Mouse (Mus musculus): ENCODE data around the gene Adamtsl1.

Adamtsl1 gene

DNA sequence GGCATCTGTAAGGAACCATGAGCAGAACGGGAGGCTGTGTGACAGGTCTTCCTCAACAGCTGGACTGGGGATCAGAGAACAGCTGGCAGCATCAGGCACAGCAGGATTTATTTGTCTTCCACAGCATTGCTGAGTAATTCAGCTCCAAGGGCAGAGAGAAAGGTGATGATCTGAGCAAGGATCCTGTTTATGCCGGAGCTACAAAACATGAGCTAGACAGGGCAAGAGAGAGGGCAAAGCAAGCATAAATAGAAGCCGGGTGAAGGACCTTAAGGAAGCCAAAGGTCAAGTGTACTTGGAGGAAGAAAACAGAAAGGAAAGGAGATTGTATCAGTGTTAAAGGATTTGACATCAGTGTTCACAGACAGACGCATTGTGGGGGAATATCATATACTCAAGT is 158.3 kb downstream of the Adamtsl1 start:
- DNase-seq (ENCODE audit: low spot score) = no peak

DNA sequence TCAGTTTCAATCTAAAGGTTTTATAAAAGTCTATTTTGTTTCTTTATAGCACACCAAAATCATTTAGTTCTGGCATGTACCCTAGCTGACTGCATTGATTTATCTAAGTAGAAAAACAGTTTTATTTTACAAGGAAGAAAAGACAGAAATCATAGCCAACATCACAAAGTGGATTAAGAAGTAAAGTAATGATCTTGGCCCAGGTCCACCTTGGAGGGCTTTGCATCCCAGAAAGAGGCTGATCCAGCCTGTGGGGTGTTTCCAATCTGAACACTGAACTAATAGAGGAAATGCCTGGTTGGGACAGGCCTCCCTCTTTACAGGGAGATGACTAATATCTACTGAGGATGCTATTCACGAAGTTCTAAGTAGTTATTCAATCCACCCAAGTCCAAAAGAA is 163.6 kb downstream of the Adamtsl1 start:
- no peak for DNase-seq (ENCODE audit: low spot score)

DNA sequence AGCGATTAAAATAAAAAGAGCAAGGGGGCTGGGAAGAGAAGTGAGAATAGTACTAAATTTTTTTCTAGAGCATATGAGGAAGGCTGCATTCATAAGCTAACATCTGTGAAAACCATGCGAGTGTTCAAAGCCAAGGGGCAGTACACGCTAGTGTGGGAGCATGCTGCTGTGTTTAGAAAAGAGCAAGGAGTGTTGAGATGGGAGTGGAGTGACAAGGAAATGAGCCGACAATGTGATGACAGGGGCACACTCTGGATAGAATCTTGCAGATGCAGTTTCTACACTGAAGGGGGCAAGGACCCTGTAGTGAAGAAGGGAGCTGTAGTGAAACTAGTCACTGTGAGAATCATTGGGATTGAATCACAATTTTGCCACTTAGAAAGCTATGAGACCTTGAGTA is 172.2 kb downstream of the Adamtsl1 start:
- DNase-seq (ENCODE audit: low spot score) = no peak

DNA sequence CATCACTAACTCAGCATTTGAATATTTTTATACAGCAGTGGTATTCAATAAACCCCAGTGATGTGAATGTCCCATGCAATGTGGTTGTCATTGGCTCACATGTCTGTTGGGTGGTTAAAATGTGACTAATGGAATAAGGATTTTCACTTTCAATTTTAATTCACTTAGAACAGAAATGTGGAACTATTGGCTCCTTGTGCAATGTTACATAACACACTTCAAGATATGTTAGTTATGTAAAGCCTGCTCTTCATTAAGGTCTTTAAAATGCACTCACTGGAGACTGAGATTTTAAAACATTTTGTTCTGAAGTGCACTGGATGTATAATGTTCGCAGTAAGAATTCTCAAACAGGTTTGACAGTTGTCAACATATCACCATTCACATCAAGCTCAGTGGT is 181.3 kb downstream of the Adamtsl1 start:
- DNase-seq (ENCODE audit: low spot score) = no peak

DNA sequence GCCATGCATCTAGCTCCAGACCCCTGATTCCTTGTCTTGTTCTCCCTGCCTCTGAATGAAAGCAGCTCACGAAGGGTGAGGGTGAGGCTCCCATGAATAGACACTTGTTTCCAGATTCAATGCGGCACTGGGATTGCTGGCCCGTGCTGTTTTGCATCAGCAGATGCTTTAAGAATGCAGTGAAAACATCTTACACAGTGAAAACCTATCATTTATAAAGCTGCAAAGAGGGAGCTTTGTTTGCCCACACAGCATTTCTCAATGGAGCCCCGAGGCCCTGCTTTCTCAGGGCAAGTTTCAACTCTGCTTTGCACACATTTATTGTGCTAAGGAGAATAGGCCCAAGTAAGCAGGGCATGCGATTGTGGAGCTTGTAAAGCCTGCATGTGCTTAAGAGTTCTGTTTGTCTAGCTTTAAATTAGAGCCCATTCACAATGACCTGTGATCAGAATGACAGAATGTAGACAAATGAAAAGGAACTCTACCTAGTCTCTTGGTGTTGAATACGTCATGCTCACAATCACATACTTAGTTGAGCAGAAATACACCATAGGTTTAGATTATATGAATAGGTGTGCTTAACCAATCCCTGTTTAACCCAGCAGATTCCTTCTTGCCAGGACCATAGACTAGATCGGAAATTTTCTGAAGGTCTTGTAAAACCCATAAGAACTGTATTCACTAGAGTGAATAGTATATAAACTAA is 193.5 kb downstream of the Adamtsl1 start:
- DNase-seq (ENCODE audit: low spot score) = no peak

DNA sequence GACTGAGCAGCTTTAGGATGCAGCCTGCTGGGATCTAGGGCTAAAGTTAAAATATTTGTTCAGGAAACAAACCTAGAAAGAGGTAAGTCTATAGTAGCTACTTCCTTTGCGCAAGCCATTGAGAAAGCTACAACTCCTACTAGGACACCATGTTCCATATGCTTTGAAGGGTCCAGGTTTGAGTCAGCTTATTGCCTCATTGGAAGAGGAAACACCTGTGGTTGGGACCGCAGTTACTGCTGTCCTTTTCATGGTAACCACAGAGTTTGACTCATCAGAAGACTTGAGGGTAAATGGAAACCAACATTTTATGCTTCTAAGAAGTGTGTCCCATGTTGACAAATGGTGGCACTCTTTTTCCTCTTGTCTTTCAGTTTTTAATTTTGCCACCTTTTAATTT is 195.7 kb downstream of the Adamtsl1 start:
- no peak for DNase-seq (ENCODE audit: low spot score)

DNA sequence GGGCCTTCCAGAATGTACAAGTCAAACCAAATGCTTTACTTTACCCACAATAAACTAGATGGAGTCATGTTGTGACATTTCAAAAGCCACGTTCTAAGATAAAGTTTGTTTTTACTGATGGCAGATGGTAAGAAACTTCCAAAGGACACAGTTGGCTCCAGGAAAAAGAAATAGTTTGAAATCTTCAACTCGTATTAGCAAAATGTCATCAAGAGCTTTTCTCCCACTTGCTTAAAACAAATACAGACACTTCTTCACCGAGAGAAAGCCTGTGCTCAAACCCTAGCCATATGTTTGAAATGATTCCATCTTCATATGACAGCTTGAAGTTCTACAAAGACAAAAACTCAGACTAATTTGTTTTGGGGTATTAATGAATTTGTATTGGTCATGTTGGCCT is 211.0 kb downstream of the Adamtsl1 start:
- no peak for DNase-seq (ENCODE audit: low spot score)

DNA sequence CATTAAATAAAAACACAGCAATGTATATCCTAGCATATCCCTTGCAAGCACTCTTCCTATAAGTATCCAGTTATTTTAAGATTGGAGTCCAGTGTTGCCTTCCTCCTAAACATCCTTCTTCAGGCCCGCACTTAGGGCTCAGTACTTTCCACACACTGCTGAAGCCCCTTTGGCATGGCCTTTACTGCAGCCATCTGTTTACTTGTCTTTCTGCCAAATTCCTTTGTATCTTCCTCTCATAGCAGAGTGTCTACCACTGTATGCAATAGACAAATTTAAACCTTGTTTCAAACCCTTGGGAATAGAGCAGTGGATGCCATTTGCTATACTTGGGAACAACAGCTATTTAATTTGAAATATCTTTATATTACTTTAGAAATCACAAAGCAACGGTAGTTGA is 213.8 kb downstream of the Adamtsl1 start:
- no peak for DNase-seq (ENCODE audit: low spot score)

DNA sequence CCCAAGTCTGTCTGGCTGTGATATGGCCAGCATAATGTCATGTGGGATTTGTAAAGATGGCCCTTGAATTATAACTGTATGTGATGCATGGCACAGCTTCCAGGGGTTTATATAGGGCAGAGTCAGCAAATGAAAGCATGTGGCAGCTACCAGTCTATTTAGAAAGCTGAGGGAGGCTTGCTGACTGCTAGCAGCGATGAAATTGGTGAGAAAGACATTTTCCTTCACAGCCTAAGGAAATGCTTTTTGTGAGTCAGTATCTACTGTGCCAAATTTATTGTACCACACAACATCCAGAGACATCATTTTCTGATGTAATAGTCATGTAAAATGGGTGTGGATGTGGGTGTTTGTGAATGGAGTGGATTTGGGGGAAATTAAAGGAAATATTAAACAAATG is 214.4 kb downstream of the Adamtsl1 start:
- no peak for DNase-seq (ENCODE audit: low spot score)

DNA sequence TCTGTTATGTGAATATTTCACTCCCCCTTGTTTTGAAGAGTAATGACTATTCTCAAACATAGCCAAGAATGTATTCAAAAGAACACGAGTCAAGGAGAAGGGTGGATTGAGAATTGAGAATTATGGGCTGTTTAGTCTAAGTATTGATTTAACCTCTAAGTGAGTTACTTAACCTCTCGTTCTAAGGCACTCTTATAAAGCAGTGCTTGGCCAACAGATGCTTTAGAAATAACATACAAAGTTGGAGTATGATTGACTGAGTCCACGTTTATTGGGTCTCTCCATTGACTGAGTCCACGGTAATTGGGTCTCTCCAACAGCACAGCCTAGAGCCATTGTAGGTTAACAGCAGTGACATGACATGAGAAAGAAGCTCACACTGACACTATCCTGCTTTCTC is 226.5 kb downstream of the Adamtsl1 start:
- no peak for DNase-seq (ENCODE audit: low spot score)

DNA sequence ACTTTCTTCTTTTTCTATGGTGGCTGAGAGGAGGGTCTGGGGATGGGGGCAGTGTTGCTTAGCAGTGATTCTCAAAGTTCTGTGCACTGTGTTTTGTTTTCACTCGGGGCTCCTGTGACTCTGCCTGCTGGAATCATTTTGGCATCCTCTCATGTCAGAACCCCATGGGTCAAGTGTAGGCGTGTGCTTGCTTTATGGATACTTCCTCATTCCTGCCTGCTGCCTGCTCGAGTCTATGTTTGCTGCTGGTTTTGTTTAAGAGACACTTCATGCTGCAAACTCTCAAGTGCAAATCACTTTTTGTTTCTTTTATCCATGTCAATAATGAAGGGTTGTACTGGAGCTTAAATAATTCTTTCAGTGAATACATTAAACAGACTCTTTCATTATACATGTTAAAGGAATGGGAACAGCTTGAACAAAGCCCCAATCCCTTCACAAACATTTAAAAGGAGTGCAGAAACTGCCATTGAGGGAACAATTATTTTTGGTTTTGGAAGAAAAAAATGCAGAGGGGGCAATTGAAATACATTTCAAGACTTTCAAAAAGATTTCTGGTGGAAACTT is 227.9 kb downstream of the Adamtsl1 start:
- DNase-seq (ENCODE audit: low spot score) = no peak

DNA sequence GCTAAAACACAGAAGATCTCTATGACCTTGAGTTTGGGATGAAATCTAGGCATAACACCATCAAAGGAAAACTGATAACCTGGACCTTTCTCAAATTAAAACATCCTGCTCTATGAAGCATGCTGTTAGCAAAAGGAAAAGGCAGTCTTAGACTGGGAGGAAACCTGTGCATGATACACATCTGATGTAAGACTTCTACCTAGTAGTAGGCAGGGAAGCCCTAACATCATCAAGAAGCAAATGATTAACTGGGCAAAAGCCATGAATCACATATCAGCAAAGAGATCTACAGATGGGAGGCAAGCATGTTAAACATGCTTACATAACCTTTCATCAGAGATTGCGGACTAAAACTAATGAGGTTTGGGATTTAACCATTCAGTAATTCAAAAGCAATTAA is 229.5 kb downstream of the Adamtsl1 start:
- no peak for DNase-seq (ENCODE audit: low spot score)

DNA sequence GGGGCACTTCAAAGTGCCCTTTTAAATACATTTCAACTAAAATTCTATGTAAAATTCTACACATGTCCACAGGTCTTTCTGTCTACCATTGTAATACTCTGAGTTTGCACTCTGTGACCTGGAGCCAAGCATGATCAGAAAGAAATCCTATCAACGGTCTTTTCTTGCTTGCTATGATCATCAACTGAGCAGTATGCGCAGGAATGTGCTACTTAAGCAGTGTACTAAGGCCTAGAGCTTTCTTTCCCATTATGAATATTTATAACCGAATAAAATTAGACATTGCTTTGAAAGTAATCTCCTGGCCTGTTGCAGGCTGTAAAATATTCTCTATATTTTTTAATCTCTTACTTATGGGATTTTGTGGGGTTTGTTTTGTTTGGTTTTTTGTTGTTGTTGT is 248.7 kb downstream of the Adamtsl1 start:
- DNase-seq (ENCODE audit: low spot score) = no peak

DNA sequence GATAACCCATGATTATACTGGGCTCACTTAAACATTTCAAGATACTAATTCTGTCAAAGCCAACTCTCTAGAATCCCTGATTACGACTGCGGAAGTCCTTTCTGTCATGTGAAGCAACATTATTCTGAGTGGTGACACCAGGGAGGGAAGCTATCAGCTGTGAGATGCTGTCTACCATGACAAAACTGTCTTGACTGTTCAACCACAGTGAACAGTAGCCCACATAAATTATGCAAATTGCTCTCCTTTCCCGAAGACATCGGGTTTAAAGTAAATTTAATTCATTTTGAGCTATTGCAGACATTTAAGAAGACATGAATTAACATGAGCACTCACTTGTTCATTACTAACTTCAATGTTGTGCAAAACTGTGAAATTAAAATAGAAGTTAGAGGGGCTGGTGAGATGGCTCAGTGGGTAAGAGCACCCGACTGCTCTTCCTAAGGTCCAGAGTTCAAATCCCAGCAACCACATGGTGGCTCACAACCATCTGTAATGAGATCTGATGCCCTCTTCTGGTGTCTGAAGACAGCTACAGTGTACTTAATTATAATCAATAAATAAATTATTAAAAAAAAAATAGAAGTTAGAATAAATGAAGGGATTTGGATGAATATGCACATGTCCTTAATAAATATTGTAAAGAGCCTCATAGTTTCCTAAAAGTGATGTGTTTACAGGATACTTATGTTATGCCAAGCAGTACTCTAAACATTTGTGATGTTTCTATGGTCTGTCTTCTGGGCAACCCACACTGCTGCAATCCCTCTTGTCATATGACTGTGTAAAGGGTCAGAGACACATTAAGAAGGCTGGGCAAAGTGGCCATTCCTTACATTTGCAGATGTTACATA is 249.4 kb downstream of the Adamtsl1 start:
- no peak for DNase-seq (ENCODE audit: low spot score)

DNA sequence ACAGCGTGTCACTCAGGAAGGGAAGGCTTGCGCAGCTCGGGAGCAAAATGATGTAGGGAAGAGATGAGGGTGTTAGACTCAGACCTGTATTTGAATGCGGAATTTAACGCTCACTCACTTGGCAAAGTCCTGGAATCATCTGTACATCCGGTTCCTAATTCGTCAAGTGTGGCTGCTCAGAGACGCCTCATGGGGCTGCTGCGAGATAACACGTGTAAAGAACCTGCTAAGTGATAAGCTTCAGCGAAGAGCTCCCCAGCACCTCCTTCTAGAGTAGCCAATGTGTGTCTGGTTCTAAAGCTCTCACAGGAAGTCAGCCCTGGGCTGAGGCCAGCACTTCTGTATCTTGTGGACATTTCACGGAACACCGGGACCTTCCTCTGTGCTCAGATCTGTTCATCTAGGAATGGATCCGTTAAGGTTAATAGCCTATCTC is 250.1 kb downstream of the Adamtsl1 start:
- DNase-seq (ENCODE audit: low spot score) = no peak

DNA sequence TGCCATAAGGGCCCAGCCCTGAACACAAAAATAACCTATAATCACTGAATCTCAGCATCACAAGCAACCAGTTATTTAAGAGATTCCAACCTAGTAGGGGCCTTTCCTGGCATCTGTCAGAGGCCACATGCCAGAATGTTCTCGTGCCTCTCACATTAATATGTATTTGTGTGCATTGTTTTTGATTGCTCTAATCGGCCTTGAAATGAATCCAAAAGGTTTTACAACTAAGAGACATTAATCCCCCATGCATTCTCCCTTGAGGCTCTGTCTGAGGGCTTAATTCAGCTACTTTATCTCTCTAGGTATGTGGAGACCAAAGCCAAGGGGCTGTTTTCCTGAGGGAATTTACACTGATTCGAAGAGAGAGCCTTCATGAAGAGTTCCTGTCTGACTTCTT is 250.5 kb downstream of the Adamtsl1 start:
- DNase-seq (ENCODE audit: low spot score) = no peak

DNA sequence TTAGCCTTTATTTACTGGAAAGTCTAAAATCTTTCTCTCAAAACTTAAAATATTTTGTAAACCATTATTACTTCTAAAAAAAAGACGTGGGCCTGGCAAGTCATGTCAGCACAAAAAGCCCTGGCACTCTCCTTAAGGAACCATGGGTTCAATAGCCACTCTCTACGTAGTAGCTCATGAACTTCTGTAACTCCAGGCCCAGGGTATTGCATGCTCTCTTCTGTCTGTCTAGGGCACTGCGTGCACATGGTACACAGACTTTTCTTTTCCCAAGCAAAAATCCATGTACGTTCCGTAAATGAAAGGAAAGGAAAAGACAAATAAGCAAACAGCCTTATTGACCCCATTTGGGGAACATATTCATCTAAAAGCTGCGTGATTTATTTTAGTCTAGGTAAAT is 253.7 kb downstream of the Adamtsl1 start:
- no peak for DNase-seq (ENCODE audit: low spot score)

DNA sequence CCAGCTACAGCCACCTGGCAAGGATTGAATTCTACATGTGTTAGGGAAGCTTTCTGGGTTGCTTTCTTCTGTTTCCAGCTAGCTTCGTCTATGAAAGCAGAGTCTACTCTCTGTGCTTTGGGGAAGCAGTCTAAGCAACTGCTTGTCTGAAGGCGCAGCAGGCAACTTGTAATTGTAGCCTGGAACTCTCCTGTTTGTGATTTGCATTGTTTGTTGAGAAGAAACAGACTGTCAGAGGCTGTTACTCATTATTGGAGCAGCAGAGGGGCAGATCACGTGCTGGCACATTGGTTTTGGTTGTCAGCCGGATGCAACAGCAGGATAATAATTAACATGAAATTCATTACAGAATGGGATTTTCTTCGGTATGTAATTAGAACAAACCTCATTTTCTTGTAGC is 254.1 kb downstream of the Adamtsl1 start:
- DNase-seq (ENCODE audit: low spot score) = no peak

DNA sequence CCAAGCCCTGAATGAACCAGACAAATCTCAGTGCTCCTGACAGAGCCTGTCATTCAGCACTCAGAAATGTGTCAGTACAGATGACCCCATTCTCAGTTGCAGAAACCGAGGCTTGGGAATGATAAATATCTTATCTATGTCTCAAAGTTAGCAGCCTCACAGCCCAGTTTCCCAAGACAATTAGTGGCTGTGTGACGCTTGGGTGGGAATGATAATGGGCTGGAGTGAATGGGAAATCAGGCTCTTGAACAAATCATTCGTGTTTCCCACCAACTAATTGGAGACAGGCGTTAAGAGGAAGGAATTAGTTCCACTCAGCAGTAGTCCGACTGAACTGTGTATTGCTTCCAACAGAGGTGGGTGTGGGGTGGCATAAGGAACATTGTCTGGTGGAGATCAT is 268.5 kb downstream of the Adamtsl1 start:
- DNase-seq (ENCODE audit: low spot score) = no peak

DNA sequence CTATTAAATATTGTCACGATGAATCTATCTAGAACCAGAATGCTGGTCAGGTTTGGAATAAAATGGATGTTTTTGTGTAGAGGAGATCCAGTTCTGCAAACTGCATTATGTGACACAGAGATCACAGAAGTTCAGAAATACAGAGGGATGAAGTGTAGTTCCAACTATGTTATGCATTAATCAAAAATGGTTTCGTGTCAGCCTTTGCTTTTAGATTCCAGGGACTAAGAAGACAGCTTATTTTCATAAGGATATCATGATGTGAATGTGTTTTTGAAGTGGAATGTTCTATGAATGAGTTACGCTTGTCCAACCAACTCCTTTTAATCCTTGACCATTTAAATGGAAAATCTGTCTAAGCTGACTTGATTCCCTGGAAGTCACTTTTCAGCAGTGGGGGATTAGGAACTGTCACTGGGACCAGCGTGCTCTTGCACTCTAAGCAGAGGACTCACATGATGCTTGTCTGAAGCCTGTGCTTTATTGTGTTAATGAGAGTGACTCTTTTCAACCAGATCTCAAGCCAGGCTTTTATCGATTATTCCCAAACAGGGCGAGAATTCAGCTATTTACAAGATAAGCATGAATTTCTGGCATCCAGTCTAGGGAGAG is 269.9 kb downstream of the Adamtsl1 start:
- DNase-seq (ENCODE audit: low spot score) = no peak

DNA sequence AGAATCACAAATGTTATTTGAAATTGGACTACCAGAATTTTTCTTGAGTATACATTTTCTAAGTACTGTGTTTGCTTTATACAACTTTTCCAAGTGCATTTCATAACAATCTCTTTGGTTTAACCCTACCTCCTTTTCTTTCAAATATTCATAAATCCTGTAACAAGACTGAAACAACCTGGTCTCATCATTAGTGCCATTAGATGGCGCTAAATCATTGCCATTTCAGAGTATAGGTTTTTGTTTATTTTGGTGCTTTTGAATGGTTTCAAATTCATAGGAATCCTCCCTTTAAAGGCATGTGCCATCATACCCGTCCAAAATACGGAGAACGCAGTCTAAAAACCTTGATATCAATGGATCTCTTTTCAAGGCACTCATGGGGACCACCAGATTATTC is 270.5 kb downstream of the Adamtsl1 start:
- no peak for DNase-seq (ENCODE audit: low spot score)

DNA sequence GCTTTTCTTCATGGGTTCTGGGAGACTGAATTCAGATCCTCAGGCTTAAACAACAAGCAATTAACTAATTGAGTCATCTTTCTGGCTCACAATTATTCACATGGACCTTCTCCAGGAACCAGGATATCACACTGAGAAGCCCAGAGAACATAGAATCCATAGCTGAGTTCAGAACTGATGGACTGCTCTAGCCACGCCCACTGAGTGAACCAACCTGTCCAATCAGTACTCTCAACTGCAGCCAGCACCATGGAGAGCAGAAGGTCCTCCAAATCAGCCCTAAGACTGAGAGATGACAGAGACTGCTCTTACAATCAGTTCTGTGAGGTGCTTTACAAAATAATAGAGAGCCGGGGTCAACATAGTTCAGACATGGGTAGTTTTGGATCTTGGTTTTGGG is 276.3 kb downstream of the Adamtsl1 start:
- DNase-seq (ENCODE audit: low spot score) = no peak

DNA sequence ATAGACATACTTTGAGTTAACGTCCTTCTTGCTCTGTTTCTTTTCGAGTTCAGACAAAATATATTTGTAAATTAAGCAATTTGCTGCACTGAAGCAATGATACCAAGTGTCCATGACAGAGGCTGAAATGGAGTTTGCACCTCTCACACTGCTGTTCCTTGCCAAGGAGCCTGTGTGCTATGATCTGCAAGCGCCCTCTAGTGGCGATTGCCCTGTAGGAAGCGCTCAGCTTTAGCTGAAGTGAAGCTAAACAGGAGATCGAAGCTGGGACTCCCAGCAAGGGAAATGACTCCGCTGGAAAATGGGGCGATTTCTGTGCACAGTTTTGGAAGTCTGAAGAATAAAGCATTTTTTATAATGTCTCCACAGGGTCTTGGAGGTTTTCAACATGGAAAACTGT is 287.8 kb downstream of the Adamtsl1 start:
- peak; percentile 47 for DNase-seq (ENCODE audit: low spot score)

Data from c-Kit-positive CD71-positive TER-119-positive erythroid progenitor cells, embryonic 14.5 days (primary cell).